Mouse (Mus musculus) adrenal gland, adult 18-20 months (tissue): Measurements from ENCODE around the gene Eif4a1. TPM values are rescaled to one million over a fixed set of nuclear protein-coding genes. Genes with fewer than 3 reads are reported as not detected.
A peak's percentile ranks its signal among the peaks of the same experiment; 100 is the strongest.
"Not testable (repeated sequence)": the region's sequence is repeated elsewhere in the genome, so short reads cannot be mapped to it uniquely, and the experiment has no call there.

Source experiments
- DNase-seq, 2 experiments: peaks; one replicate each; pipeline ENCODE4 v3.0.0; 2021 to 2022; ENCODE audit warnings: low spot score in 2 of 2
- long read RNA-seq, 2 experiments: library from polyadenylated mRNA; stranded (forward); transcript quantifications; one replicate each; pipeline ENCODE4 v2.0.0; 2021
- total RNA-seq, 2 experiments: library from RNA; stranded (reverse); gene quantifications; 1 replicate in 1 of 2; 2 replicates in 1 of 2; pipeline ENCODE4 v1.2.3; 2021

The Eif4a1 gene
- total RNA-seq: 100 to 1,000 TPM; 584 to 655 TPM
- long read RNA-seq, experiment 1, transcript Eif4a1-213 (11 exons, 1,774 nt): major isoform, 166 of 193 reads
- long read RNA-seq, experiment 1, partial matches to known transcripts: 17 of 193 reads
- long read RNA-seq, experiment 1, other reads (novel, unspliced or antisense): 10 of 193 reads
- long read RNA-seq, experiment 2, transcript Eif4a1-213 (11 exons, 1,774 nt): major isoform, 80 of 124 reads
- long read RNA-seq, experiment 2, partial matches to known transcripts: 20 of 124 reads
- long read RNA-seq, experiment 2, other reads (novel, unspliced or antisense): 24 of 124 reads

DNA sequence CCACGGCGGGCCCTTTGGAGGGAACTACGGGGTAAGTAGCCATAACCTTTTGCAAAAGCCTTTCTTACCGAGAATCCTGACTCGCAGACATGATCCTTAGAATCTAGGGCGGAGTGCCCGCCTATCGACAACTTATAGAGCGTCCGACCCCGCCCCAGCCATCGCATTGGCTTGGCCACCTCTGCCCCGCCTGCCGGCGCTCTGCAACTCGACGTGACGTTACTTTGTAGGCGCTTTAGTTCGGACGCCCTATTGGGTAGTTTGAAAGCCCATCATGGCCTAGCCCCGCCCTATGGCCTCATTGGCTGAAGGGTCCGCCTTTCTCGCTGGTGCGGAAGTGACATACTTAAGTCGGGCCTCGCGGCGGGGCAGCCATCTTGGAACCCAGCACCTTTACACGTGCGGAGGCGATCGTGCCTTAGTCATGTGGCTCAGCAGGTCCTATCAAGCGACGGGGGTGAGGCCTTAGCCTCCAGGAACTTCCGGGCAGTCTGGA is at the start of gene Eif4a1:
Gene Eif4a1, minus strand, starts transcription at position 213 of the 496 bp plus-strand sequence.
- peak; percentile 97 to 98 for DNase-seq

GRCm38 (mm10) chr11:69720852-69721251 is 48.6 kb upstream of the Eif4a1 start:
- DNase-seq: no peak

DNA sequence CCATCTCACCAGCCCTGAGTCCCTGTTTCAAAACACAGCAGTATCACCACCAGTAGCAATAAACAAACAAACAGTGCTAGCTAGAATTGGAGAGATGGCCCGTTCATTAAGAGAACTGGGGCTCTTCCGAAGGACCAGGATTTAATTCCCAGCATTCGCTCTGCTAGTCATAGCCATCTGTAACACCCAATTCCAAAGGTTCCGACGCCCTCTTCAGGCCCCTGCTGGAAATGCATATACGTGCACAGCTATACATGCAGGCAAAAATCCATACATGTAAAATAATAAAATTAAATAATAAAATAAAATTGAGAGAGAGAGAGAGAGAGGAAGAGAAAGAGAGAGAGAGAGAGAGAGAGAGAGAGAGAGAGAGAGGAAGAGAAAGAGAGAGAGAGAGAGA is 47.2 kb upstream of the Eif4a1 start:
- no peak for DNase-seq

GRCm38 (mm10) chr11:69718661-69719060 is 46.4 kb upstream of the Eif4a1 start:
- no peak for DNase-seq

GRCm38 (mm10) chr11:69716953-69717352 is 44.7 kb upstream of the Eif4a1 start:
- no peak for DNase-seq

GRCm38 (mm10) chr11:69715929-69716328 is 43.7 kb upstream of the Eif4a1 start:
- DNase-seq: peak in 1 of 2 experiments; percentile 20

GRCm38 (mm10) chr11:69715482-69715881 is 43.3 kb upstream of the Eif4a1 start:
- DNase-seq: peak; percentile 48 to 63

GRCm38 (mm10) chr11:69714636-69715329 is 42.6 kb upstream of the Eif4a1 start:
- DNase-seq: no peak

DNA sequence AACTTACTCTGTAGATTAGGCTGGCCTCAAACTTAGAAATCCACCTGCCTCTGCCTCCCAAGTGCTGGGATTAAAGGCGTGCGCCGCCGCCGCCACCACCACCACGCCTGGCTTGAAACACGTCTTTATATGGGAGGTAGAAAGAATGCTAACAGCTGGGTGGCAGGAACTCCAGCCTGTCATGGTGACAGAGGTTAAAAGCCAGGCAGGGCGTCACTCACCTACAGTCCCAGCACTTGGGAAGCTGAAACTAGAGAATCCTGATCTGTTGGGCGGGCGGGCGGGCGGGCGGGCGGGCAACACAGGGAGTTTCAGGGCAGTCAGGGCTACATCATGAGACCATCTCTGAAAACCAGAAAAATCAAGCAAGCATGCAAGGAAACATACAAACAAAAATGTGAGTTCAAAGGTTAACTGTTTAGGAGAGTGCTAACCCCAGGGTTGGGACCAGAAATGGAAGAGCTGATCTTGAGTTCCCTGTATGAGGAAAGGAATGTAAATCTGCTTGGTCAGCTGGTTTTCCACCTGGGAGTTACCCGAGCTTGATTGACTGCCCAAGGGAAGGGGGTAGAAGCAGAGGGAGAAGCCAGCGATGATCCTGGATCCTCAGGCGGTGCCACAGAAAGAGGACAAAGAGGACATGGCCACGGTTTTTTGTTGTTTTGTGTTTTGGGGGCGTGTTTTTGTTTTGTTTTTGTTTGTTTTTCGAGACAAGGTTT is 40.9 kb upstream of the Eif4a1 start:
- no peak for DNase-seq

- DNase-seq: no peak
Observed at GRCm38 (mm10) chr11:69711082-69711481, 38.9 kb upstream of the Eif4a1 start.

- no peak for DNase-seq
Observed at GRCm38 (mm10) chr11:69710470-69710869, 38.2 kb upstream of the Eif4a1 start.

GRCm38 (mm10) chr11:69709554-69710446 is 37.6 kb upstream of the Eif4a1 start:
- DNase-seq: no peak

GRCm38 (mm10) chr11:69708614-69709265 is 36.5 kb upstream of the Eif4a1 start:
- no peak for DNase-seq

- no peak for DNase-seq
Observed at GRCm38 (mm10) chr11:69707873-69708381, 35.7 kb upstream of the Eif4a1 start.

DNA sequence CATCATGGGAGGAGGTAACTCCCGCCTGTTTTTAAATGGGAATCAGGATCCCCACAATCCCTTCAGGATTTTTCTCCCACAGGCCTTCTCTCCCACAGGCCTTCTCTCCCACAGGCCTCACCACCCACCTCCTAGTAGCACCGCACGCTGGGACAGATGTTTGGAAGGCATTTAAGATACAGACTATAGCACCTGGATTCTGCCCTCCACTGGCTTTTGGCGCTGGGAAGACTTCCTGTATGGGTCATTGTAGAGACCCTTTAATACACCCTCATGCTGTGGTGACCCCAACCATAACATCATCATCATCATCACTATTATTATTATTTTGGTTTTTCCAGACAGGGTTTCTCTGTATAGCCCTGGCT is 35.2 kb upstream of the Eif4a1 start:
- DNase-seq: no peak

GRCm38 (mm10) chr11:69706775-69707479 is 34.7 kb upstream of the Eif4a1 start:
- DNase-seq: peak; percentile 50 to 57

GRCm38 (mm10) chr11:69704613-69705010 is 32.4 kb upstream of the Eif4a1 start:
- DNase-seq: no peak

DNA sequence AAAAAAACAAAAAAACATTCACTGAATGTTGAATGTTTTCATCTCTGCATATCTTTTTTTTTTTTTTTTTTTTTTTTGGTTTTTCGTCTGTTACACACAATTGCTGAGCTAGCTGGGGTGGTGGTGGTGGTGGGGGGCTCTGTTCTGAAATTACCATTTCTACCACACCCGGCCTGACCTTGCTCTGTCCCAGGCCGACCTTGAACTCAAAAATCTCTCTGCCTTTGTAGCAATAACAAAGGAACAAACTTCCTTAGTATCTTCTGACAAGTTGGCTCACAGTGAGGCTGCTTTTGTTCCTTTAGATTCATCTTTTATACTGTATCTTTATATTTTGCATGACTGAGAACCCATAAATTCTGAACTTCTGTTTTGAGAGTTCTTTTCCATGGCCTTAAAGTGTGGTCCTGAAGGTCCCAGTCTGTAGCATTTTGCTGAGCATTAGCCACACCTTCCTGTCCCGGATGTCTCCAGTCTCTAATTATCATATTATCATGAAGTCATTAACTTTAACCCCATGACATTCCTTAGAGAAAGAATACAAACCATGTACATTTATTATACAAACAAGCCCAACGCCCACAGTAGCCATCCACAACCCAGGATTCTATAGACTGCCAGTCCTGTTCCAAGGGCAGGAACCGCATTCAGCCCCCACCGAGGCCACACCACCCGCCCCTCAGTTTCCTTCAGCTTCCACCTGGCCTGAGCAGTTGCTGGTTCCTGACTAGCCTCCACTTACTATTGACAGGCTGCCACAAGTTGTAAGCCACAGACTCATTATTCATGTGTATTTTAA is 31.8 kb upstream of the Eif4a1 start:
- no peak for DNase-seq

GRCm38 (mm10) chr11:69703381-69703780 is 31.2 kb upstream of the Eif4a1 start:
- DNase-seq: not testable (repeated sequence)
